Mouse (Mus musculus): ENCODE data around the gene Kif26b. TPM values are rescaled to one million over a fixed set of nuclear protein-coding genes. Genes with fewer than 3 reads are reported as not detected.

Gene Kif26b
- total and polyA plus RNA-seq, 3 experiments: 0.04 to 0.16 TPM; not detected in 1

GRCm38 (mm10) chr1:178768976-178769375 is 240.1 kb downstream of the Kif26b start:
- Histone ChIP-seq H3K36me3 (replicated peaks) (no peaks in the 10 kb centered on the region), H3K27me3 (ENCODE audit: insufficient read depth, low read length) (peaks cover 5% of the 10 kb centered on the region; the same call in 1 of the 2 replicates), H3K4me3 (ENCODE audit: low read depth, low read length) (no peak overlapping the region), H3K9me3 (replicated peaks) (peaks cover 2% of the 10 kb centered on the region; the same call in 1 of the 2 replicates), H3K4me1 (ENCODE audit: insufficient read depth, low read depth, low read length) (peaks cover 21% of the 10 kb centered on the region)
- TF ChIP-seq POLR2AphosphoS5 (IDR thresholded peaks at IDR 0.05; ENCODE audit: insufficient replicate concordance, low read depth, low read length) (no peak), CTCF (IDR thresholded peaks at IDR 0.05; ENCODE audit: low read depth, low read length) (no peak), TAL1 (conservative IDR thresholded peaks at IDR 0.05; ENCODE audit: low read depth, low read length) (no peak), GATA2 (IDR thresholded peaks at IDR 0.05; ENCODE audit: borderline replicate concordance, low read depth, low read length) (no peak), GATA1 (IDR thresholded peaks at IDR 0.05; ENCODE audit: borderline replicate concordance, low read length) (no peak)
- no peak for ATAC-seq (ENCODE audit: extremely low read depth, insufficient number of reproducible peaks, low FRiP score, poor library complexity, severe bottlenecking)
- DNase-seq (ENCODE audit: low spot score): no peak

GRCm38 (mm10) chr1:178769988-178770387 is 241.1 kb downstream of the Kif26b start:
- Histone ChIP-seq H3K4me3 (ENCODE audit: low read depth, low read length) (no peak overlapping the region; the same call in 1 of the 2 replicates), H3K9me3 (replicated peaks) (peaks cover 4% of the 10 kb centered on the region; the same call in 1 of the 2 replicates), H3K27me3 (ENCODE audit: insufficient read depth, low read length) (peaks cover 7% of the 10 kb centered on the region; the same call in 1 of the 2 replicates), H3K4me1 (ENCODE audit: insufficient read depth, low read depth, low read length) (peaks cover 21% of the 10 kb centered on the region), H3K36me3 (replicated peaks) (no peaks in the 10 kb centered on the region)
- DNase-seq (ENCODE audit: low spot score): no peak
- TF ChIP-seq POLR2AphosphoS5 (IDR thresholded peaks at IDR 0.05; ENCODE audit: insufficient replicate concordance, low read depth, low read length) (no peak), CTCF (IDR thresholded peaks at IDR 0.05; ENCODE audit: low read depth, low read length) (no peak)
- peak; percentile 40 for ATAC-seq (ENCODE audit: extremely low read depth, insufficient number of reproducible peaks, low FRiP score, poor library complexity, severe bottlenecking)

- TF ChIP-seq POLR2AphosphoS5 (IDR thresholded peaks at IDR 0.05; ENCODE audit: insufficient replicate concordance, low read depth, low read length) (no peak), CTCF (IDR thresholded peaks at IDR 0.05; ENCODE audit: low read depth, low read length) (no peak), GATA2 (IDR thresholded peaks at IDR 0.05; ENCODE audit: borderline replicate concordance, low read depth, low read length) (no peak), TAL1 (conservative IDR thresholded peaks at IDR 0.05; ENCODE audit: low read depth, low read length) (no peak), GATA1 (IDR thresholded peaks at IDR 0.05; ENCODE audit: borderline replicate concordance, low read length) (no peak)
- H3K4me1 ChIP-seq (ENCODE audit: insufficient read depth, low read depth, low read length): peaks cover 21% of the 10 kb centered on the region
- peaks cover 7% of the 10 kb centered on the region; the same call in 1 of the 2 replicates for H3K27me3 ChIP-seq (ENCODE audit: insufficient read depth, low read length)
- no peaks in the 10 kb centered on the region for H3K36me3 ChIP-seq (replicated peaks)
- ATAC-seq (ENCODE audit: extremely low read depth, insufficient number of reproducible peaks, low FRiP score, poor library complexity, severe bottlenecking) (no peak), DNase-seq (ENCODE audit: low spot score) (no peak)
- H3K4me3 ChIP-seq (ENCODE audit: low read depth, low read length): no peak overlapping the region
- peaks cover 4% of the 10 kb centered on the region for H3K9me3 ChIP-seq (replicated peaks)
Measured at GRCm38 (mm10) chr1:178770626-178771362, 241.9 kb downstream of the Kif26b start.

GRCm38 (mm10) chr1:178779742-178780141 is 250.8 kb downstream of the Kif26b start:
- TF ChIP-seq GATA2 (IDR thresholded peaks at IDR 0.05; ENCODE audit: borderline replicate concordance, low read depth, low read length) (no peak), GATA1 (IDR thresholded peaks at IDR 0.05; ENCODE audit: borderline replicate concordance, low read length) (no peak), CTCF (IDR thresholded peaks at IDR 0.05; ENCODE audit: low read depth, low read length) (no peak), POLR2AphosphoS5 (IDR thresholded peaks at IDR 0.05; ENCODE audit: insufficient replicate concordance, low read depth, low read length) (no peak), TAL1 (conservative IDR thresholded peaks at IDR 0.05; ENCODE audit: low read depth, low read length) (no peak)
- H3K9me3 ChIP-seq (replicated peaks): no peaks in the 10 kb centered on the region; the same call in 1 of the 2 replicates
- H3K36me3 ChIP-seq (replicated peaks): no peaks in the 10 kb centered on the region
- no peak for DNase-seq (ENCODE audit: low spot score)
- ATAC-seq (ENCODE audit: extremely low read depth, insufficient number of reproducible peaks, low FRiP score, poor library complexity, severe bottlenecking): no peak
- H3K4me3 ChIP-seq (ENCODE audit: low read depth, low read length): no peak overlapping the region
- H3K27me3 ChIP-seq (ENCODE audit: insufficient read depth, low read length): peaks cover 2% of the 10 kb centered on the region; the same call in 1 of the 2 replicates
- H3K4me1 ChIP-seq (ENCODE audit: insufficient read depth, low read depth, low read length): no peaks in the 10 kb centered on the region

GRCm38 (mm10) chr1:178784043-178784442 is 255.1 kb downstream of the Kif26b start:
- no peak for DNase-seq (ENCODE audit: low spot score)
- H3K4me1 ChIP-seq (ENCODE audit: insufficient read depth, low read depth, low read length): no peaks in the 10 kb centered on the region
- no peak overlapping the region for H3K4me3 ChIP-seq (ENCODE audit: low read depth, low read length)
- ATAC-seq (ENCODE audit: extremely low read depth, insufficient number of reproducible peaks, low FRiP score, poor library complexity, severe bottlenecking): no peak
- H3K36me3 ChIP-seq (replicated peaks): no peaks in the 10 kb centered on the region
- no peaks in the 10 kb centered on the region for H3K9me3 ChIP-seq (replicated peaks)
- peaks cover 2% of the 10 kb centered on the region; the same call in 1 of the 2 replicates for H3K27me3 ChIP-seq (ENCODE audit: insufficient read depth, low read length)
- TF ChIP-seq GATA1 (IDR thresholded peaks at IDR 0.05; ENCODE audit: borderline replicate concordance, low read length) (no peak), POLR2AphosphoS5 (IDR thresholded peaks at IDR 0.05; ENCODE audit: insufficient replicate concordance, low read depth, low read length) (no peak), TAL1 (conservative IDR thresholded peaks at IDR 0.05; ENCODE audit: low read depth, low read length) (no peak), CTCF (IDR thresholded peaks at IDR 0.05; ENCODE audit: low read depth, low read length) (no peak), GATA2 (IDR thresholded peaks at IDR 0.05; ENCODE audit: borderline replicate concordance, low read depth, low read length) (no peak)

GRCm38 (mm10) chr1:178791266-178791665 is 262.3 kb downstream of the Kif26b start:
- no peaks in the 10 kb centered on the region for H3K36me3 ChIP-seq (replicated peaks)
- TF ChIP-seq GATA2 (IDR thresholded peaks at IDR 0.05; ENCODE audit: borderline replicate concordance, low read depth, low read length) (no peak), CTCF (IDR thresholded peaks at IDR 0.05; ENCODE audit: low read depth, low read length) (no peak), TAL1 (conservative IDR thresholded peaks at IDR 0.05; ENCODE audit: low read depth, low read length) (no peak), POLR2AphosphoS5 (IDR thresholded peaks at IDR 0.05; ENCODE audit: insufficient replicate concordance, low read depth, low read length) (no peak), GATA1 (IDR thresholded peaks at IDR 0.05; ENCODE audit: borderline replicate concordance, low read length) (no peak)
- ATAC-seq (ENCODE audit: extremely low read depth, insufficient number of reproducible peaks, low FRiP score, poor library complexity, severe bottlenecking) (no peak), DNase-seq (ENCODE audit: low spot score) (no peak)
- no peaks in the 10 kb centered on the region for H3K9me3 ChIP-seq (replicated peaks)
- peaks cover 12% of the 10 kb centered on the region; the same call in 1 of the 2 replicates for H3K27me3 ChIP-seq (ENCODE audit: insufficient read depth, low read length)
- H3K4me3 ChIP-seq (ENCODE audit: low read depth, low read length): no peak overlapping the region
- no peaks in the 10 kb centered on the region for H3K4me1 ChIP-seq (ENCODE audit: insufficient read depth, low read depth, low read length)

Measured in G1E (cell line).